Mouse (Mus musculus) CD8-positive naive resting alpha-beta T cell, adult 2 months (primary cell): ENCODE results near the gene Plcb2.
A peak's percentile ranks its signal among the peaks of the same experiment; 100 is the strongest.

ENCODE experiments used
- DNase-seq, 2 experiments: peaks; one replicate each; pipeline ENCODE4 v3.0.0; 2022; ENCODE audit warnings: low read depth in 2 of 2, low spot score in 2 of 2

Plcb2 gene

DNA sequence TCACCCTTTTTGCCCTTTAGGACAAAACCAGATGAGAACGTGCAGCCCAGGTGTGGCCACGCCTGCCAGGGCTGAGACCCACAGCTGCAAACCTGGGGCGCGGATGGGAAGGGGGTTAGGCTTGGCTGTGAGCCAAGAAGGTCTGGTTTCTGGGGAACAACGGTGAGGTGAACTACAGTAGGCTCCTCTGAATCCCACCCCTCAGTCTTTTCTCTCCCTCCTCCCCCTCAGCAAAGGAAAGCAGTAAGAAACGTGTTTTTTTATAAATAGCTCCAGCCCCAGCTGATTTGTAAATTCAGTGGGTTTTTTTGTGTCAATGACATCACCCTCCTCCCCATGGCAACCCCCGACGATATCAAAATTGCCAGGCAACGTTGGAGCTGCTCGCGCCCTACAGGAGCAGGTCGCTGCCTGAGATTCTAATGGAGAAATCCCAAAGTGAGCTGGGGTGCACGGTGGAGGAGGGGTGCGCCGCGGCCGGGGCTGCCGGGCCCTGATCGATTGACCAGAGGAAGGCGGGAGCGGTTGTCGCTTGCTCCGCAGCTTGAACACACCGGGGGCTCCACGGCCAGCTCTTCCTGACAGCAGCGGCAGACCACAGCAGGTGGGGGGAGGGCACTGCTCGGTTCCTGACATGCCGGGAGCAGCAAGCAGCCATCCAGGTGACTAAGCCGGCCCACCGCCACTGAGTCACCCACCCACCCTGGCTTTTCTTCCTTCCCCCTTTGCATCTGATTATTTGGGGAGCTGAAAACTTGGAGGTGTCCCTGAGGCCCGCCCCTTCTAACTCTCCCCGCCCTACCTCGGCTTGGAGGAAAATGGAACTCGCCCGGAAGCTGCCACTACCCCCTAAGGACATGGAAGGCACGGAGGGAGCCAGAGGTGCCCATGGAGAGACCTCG is 65.1 kb downstream of the Plcb2 start, which contains the start of gene Pak6:
Pak6 (plus strand) TSS at position 402 of the 902 bp plus-strand sequence.
- peak; percentile 16 to 37 for DNase-seq

GRCm38 (mm10) chr2:118661891-118662290 is 66.3 kb downstream of the Plcb2 start:
- DNase-seq: no peak

- no peak for DNase-seq
Measured at GRCm38 (mm10) chr2:118659998-118660452, 68.2 kb downstream of the Plcb2 start.

GRCm38 (mm10) chr2:118659493-118659892 is 68.7 kb downstream of the Plcb2 start:
- DNase-seq: no peak

- DNase-seq: no peak
Measured at GRCm38 (mm10) chr2:118659077-118659476, 69.2 kb downstream of the Plcb2 start.

GRCm38 (mm10) chr2:118658457-118658856 is 69.8 kb downstream of the Plcb2 start:
- DNase-seq: no peak
